19 mouse cellular contexts compared by ENCODE assay signal in the genomic region with DNA sequence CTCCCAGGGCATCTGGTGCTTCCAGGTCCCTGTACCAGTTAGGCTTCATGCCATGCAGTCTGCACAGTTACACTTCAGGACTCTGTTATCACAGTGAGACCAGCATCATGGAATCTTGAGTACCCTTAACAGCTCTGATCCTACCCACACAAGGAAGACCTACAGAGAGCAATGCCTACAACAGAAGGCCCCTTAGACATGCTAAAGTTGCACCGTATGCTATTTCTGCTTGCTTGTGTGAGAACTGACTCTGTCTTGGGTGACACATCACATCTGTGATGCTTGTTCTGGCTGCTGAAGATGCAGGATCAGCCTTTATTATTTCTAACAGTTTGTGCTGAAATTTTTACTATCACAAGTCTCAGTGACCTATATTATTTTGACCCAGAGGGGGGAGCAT.
A peak's percentile ranks its signal among the peaks of the same experiment; 100 is the strongest.
DNase-seq lines count a peak whose midpoint lies in the region.
"Had no signal": no experiment of that assay in that cellular context is flagged by ENCODE, and none has a peak within 500 bp of the region (broad histone marks: within the 10 kb centered on the region; RNA-seq: fewer than 3 reads in every experiment).

No protein-coding gene starts in this region.

- no peak overlapping the region for H3K27ac ChIP-seq in hindbrain, embryonic 10.5 days
- H3K27ac ChIP-seq: embryonic facial prominence, embryonic 10.5 days; embryonic facial prominence, embryonic 13.5 days; hindbrain, embryonic 13.5 days; intestine, embryonic 15.5 days had no signal

- no peaks in the 10 kb centered on the region for H3K27me3 ChIP-seq in hindbrain, embryonic 10.5 days (ENCODE audit: insufficient read depth, poor library complexity, severe bottlenecking)
- H3K27me3 ChIP-seq: embryonic facial prominence, embryonic 13.5 days; hindbrain, embryonic 13.5 days; intestine, embryonic 15.5 days had no signal

- WGBS in hindbrain, embryonic 10.5 days = 95% methylated on average over 1 of the region's 1 CpGs

- no peak overlapping the region for H3K4me3 ChIP-seq in hindbrain, embryonic 10.5 days
- H3K4me3 ChIP-seq: embryonic facial prominence, embryonic 10.5 days; embryonic facial prominence, embryonic 13.5 days; erythroblast, embryonic 14.5 days; hindbrain, embryonic 13.5 days; intestine, embryonic 15.5 days had no signal

- H3K36me3 ChIP-seq in hindbrain, embryonic 10.5 days = no peaks in the 10 kb centered on the region
- H3K36me3 ChIP-seq: embryonic facial prominence, embryonic 10.5 days; embryonic facial prominence, embryonic 13.5 days; hindbrain, embryonic 13.5 days; intestine, embryonic 15.5 days had no signal

- 0 out of 2 replicates have a peak, but pooled peaks cover 12% of the 10 kb centered on the region for H3K9me3 ChIP-seq in hindbrain, embryonic 10.5 days
- H3K9me3 ChIP-seq: embryonic facial prominence, embryonic 13.5 days; intestine, embryonic 15.5 days had no signal

- peak; percentile 23 to 38 for DNase-seq in frontal cortex, adult 2 months (ENCODE audit: extremely low spot score in 1 of 2, low spot score in 1 of 2)
- no peak for DNase-seq in frontal cortex, postnatal 25 days (ENCODE audit: low spot score in 2 of 2)
- DNase-seq in layer of hippocampus, adult 9-11 months = peak; percentile 38
- DNase-seq in layer of hippocampus, postnatal 14 days (ENCODE audit: low spot score in 2 of 2) = no peak
- peak; percentile 36 for DNase-seq in right cerebral cortex, adult 18-20 months
- no peak for DNase-seq in right cerebral cortex, postnatal 25 days
- no peak for DNase-seq in hindbrain, embryonic 10.5 days (ENCODE audit: low spot score)
- DNase-seq: adrenal gland, adult 2 months; cerebellum, adult 11-12 months; cerebellum, adult 8-10 months; cerebellum, postnatal 10 days; cerebellum, postnatal 36 days; embryo, embryonic 11 days; forebrain, postnatal 0 days had no signal

- H3K4me1 ChIP-seq in hindbrain, embryonic 10.5 days (replicated peaks) = peaks cover 23% of the 10 kb centered on the region
- H3K4me1 ChIP-seq: embryonic facial prominence, embryonic 13.5 days; intestine, embryonic 15.5 days had no signal

Comparison
In these comparisons a context has a peak if more than half of its experiments do, and no peak if none do; other contexts are left out.
1. DNase-seq: peak in frontal cortex, adult 2 months (2 of 2), layer of hippocampus, adult 9-11 months (single experiment) and right cerebral cortex, adult 18-20 months (single experiment); none in frontal cortex, postnatal 25 days (0 of 2), layer of hippocampus, postnatal 14 days (0 of 2), right cerebral cortex, postnatal 25 days (single experiment) and hindbrain, embryonic 10.5 days (single experiment).